Mouse (Mus musculus): ENCODE measurements around the gene Sirt3. TPM values are rescaled to one million over a fixed set of nuclear protein-coding genes. Genes with fewer than 3 reads are reported as not detected.

Gene Sirt3
- polyA plus RNA-seq (2015; fragmentation: Nextera tagmentation; extraction: Ambion mirVana): 66.2 and 66.9 TPM in 2 replicates

DNA sequence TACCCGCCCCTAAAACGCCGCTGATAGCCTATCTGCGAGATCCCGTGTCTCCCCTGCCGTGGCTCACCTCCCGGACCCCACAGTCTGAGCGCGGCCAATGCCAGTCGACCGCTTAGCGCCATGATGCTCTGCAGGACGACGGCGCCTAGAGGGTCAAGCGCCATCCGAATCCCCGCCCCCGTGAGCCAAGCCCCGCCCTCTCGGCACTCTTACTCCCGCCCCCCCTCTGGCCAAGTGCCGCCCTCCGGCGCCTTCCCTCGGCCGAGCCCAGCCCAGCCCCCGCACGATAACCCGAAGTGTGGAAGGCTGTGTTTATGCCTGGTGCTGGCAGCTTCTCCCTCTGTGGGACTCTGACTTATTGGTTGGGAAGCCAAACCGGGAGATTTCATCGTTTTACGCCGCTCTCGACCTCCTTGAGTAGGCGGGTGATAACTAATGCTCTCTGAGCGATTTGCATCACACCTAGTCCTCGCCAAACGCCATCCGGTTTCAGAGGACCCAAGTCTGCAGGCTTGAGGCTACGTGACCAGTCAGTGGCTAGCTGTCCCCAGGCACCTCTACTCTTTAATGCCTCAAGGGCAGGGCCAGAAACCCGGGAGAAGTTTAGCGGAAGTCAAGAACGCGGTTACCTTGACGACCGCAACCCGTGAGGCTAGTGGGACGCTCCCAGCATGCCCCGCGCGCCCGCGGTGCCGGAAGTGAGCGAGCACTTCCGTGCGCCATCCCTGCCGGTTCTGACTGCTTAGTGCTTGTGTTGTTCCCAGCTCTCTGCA lies at the start of gene Sirt3, which contains the start of gene Psmd13:
Gene Sirt3 (minus strand): TSS at position 614 of the 773 bp plus-strand sequence.
Gene Psmd13 (plus strand): TSS at position 273 of the 773 bp plus-strand sequence.
- WGBS (ENCODE audit: insufficient replicate concordance): 2% methylated on average over 59 of the region's 59 CpGs
- H3K4me1 ChIP-seq (ENCODE audit: insufficient read depth): peaks cover 22% of the 10 kb centered on the region
- peak within 1 kb of the TSS; percentile 89 for H3K4me2 ChIP-seq (ENCODE audit: low read depth, low read length)
- DNase-seq (peak; percentile 95), ATAC-seq (peak; percentile 88)
- H3K4me3 ChIP-seq (ENCODE audit: low read depth, low read length): peak within 1 kb of the TSS; percentile 88
- no peaks in the 10 kb centered on the region for H3K9me3 ChIP-seq (ENCODE audit: low read length)
- H3K27ac ChIP-seq (ENCODE audit: low read depth): peak within 1 kb of the TSS; percentile 93
- H3K27me3 ChIP-seq (ENCODE audit: insufficient read depth, low read length): no peaks in the 10 kb centered on the region
- TF ChIP-seq CTCF (IDR thresholded peaks at IDR 0.05; ENCODE audit: low read depth) (no peak), EP300 (IDR thresholded peaks at IDR 0.05; ENCODE audit: low read depth) (no peak)
- H3K36me3 ChIP-seq (replicated peaks; ENCODE audit: insufficient read depth, low read length): peaks cover 27% of the 10 kb centered on the region
- H3K9ac ChIP-seq (replicated peaks): peak within 1 kb of the TSS; percentile 90

DNA sequence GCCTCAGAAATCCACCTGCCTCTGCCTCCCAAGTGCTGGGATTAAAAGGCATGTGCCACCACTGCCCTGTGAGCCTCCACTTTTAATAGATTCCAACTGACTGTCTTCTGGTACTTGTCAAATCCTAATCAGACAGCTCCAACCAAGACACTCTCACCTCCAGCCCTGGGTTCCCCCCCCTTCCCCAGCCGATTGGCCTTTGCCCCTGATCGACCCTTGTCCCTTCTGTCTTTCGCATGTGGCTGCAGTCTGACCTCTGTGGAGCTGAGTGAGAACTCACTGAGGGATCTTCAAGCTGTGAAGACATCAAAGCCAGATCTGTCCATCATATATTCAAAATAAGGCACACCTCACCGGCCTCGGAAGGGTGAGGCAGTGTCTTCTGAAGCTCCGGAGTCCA lies 45.1 kb upstream of the Sirt3 start:
- DNase-seq (no peak), ATAC-seq (no peak; the same call in 1 of the 2 replicates)
- Histone ChIP-seq H3K27me3 (ENCODE audit: insufficient read depth, low read length) (peaks cover 18% of the 10 kb centered on the region), H3K4me3 (ENCODE audit: low read depth, low read length) (no peak overlapping the region), H3K4me1 (ENCODE audit: insufficient read depth) (peaks cover 5% of the 10 kb centered on the region), H3K27ac (ENCODE audit: low read depth) (no peak overlapping the region), H3K36me3 (replicated peaks; ENCODE audit: insufficient read depth, low read length) (peaks cover 11% of the 10 kb centered on the region; the same call in 1 of the 2 replicates), H3K9me3 (ENCODE audit: low read length) (no peaks in the 10 kb centered on the region), H3K4me2 (ENCODE audit: low read depth, low read length) (no peak overlapping the region), H3K9ac (replicated peaks) (no peak overlapping the region)
- 70% methylated on average over 6 of the region's 6 CpGs for WGBS (ENCODE audit: insufficient replicate concordance)
- no peak for TF ChIP-seq CTCF (IDR thresholded peaks at IDR 0.05; ENCODE audit: low read depth)
- no peak for TF ChIP-seq EP300 (IDR thresholded peaks at IDR 0.05; ENCODE audit: low read depth)

DNA sequence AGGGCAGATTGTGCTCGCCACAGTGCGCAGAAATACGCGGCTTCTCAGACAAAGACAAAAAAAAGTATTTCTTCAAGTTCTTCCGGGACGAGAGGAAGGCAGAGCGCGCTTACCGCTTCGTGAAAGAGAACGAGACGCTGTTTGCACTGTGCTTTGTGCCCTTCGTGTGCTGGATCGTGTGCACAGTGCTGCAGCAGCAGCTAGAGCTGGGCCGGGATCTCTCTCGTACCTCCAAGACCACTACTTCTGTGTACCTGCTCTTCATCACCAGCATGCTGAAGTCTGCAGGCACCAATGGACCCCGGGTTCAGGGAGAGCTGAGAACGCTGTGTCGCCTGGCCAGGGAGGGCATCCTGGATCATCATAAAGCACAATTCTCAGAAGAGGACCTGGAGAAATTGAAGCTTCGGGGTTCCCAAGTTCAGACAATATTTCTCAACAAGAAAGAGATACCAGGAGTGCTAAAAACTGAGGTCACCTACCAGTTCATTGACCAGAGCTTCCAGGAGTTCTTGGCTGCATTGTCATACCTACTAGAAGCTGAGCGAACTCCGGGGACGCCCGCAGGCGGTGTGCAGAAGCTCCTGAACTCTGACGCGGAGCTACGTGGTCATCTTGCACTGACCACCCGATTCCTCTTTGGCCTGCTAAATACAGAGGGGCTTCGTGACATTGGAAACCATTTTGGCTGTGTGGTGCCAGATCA lies 41.1 kb upstream of the Sirt3 start:
- H3K27me3 ChIP-seq (ENCODE audit: insufficient read depth, low read length): peaks cover 27% of the 10 kb centered on the region
- no peak for TF ChIP-seq CTCF (IDR thresholded peaks at IDR 0.05; ENCODE audit: low read depth)
- TF ChIP-seq EP300 (IDR thresholded peaks at IDR 0.05; ENCODE audit: low read depth): no peak

DNA sequence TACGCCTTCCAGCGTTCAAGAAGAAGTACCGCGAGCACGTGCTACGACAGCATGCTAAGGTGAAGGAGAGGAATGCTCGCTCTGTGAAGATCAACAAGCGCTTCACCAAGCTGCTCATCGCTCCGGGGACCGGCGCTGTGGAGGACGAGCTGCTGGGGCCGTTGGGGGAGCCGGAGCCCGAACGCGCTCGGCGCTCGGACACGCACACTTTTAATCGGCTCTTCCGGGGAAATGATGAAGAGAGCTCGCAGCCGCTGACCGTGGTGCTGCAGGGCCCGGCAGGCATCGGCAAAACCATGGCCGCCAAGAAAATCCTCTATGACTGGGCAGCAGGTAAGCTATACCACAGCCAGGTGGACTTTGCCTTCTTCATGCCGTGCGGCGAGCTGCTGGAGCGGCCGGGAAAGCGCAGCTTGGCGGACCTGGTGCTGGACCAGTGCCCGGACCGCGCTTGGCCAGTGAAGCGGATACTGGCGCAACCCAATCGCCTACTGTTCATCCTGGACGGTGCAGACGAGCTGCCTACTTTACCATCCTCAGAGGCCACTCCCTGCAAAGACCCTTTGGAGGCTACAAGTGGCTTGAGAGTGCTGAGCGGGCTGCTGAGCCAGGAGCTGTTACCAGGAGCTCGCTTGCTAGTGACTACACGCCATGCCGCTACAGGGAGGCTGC lies 40.4 kb upstream of the Sirt3 start:
- DNase-seq: peak; percentile 72

More for the DNA sequence above, 41.1 kb upstream of the Sirt3 start:
- 26% methylated on average over 30 of the region's 30 CpGs for WGBS (ENCODE audit: insufficient replicate concordance)
- ATAC-seq (no peak), DNase-seq (no peak)
- Histone ChIP-seq H3K9me3 (ENCODE audit: low read length) (no peaks in the 10 kb centered on the region), H3K36me3 (replicated peaks; ENCODE audit: insufficient read depth, low read length) (peaks cover 2% of the 10 kb centered on the region), H3K27ac (ENCODE audit: low read depth) (no peak overlapping the region), H3K4me2 (ENCODE audit: low read depth, low read length) (peak overlapping the region; percentile 59), H3K9ac (replicated peaks) (no peak overlapping the region), H3K4me1 (ENCODE audit: insufficient read depth) (peaks cover 11% of the 10 kb centered on the region), H3K4me3 (ENCODE audit: low read depth, low read length) (no peak overlapping the region)

GRCm38 (mm10) chr7:140921225-140921975 lies 39.3 kb upstream of the Sirt3 start:
- Histone ChIP-seq H3K36me3 (replicated peaks; ENCODE audit: insufficient read depth, low read length) (no peaks in the 10 kb centered on the region; the same call in 1 of the 2 replicates), H3K4me1 (ENCODE audit: insufficient read depth) (peaks cover 11% of the 10 kb centered on the region), H3K4me2 (ENCODE audit: low read depth, low read length) (no peak overlapping the region), H3K27ac (ENCODE audit: low read depth) (no peak overlapping the region), H3K9ac (replicated peaks) (no peak overlapping the region), H3K9me3 (ENCODE audit: low read length) (no peaks in the 10 kb centered on the region), H3K4me3 (ENCODE audit: low read depth, low read length) (no peak overlapping the region), H3K27me3 (ENCODE audit: insufficient read depth, low read length) (peaks cover 27% of the 10 kb centered on the region)
- no peak for TF ChIP-seq CTCF (IDR thresholded peaks at IDR 0.05; ENCODE audit: low read depth)
- no peak for TF ChIP-seq EP300 (IDR thresholded peaks at IDR 0.05; ENCODE audit: low read depth)
- ATAC-seq: no peak
- WGBS (ENCODE audit: insufficient replicate concordance): 33% methylated on average over 22 of the region's 22 CpGs
- no peak for DNase-seq

More for the DNA sequence above, 40.4 kb upstream of the Sirt3 start:
- H3K36me3 ChIP-seq (replicated peaks; ENCODE audit: insufficient read depth, low read length): no peaks in the 10 kb centered on the region; the same call in 1 of the 2 replicates
- H3K27me3 ChIP-seq (ENCODE audit: insufficient read depth, low read length): peaks cover 27% of the 10 kb centered on the region
- H3K4me1 ChIP-seq (ENCODE audit: insufficient read depth): peaks cover 11% of the 10 kb centered on the region
- no peak for TF ChIP-seq EP300 (IDR thresholded peaks at IDR 0.05; ENCODE audit: low read depth)
- no peak for TF ChIP-seq CTCF (IDR thresholded peaks at IDR 0.05; ENCODE audit: low read depth)
- H3K9me3 ChIP-seq (ENCODE audit: low read length): no peaks in the 10 kb centered on the region
- no peak overlapping the region for H3K27ac ChIP-seq (ENCODE audit: low read depth)
- H3K4me3 ChIP-seq (ENCODE audit: low read depth, low read length): peak overlapping the region; percentile 27
- 2% methylated on average over 49 of the region's 49 CpGs for WGBS (ENCODE audit: insufficient replicate concordance)
- ATAC-seq: peak; percentile 81
- no peak overlapping the region for H3K9ac ChIP-seq (replicated peaks)
- H3K4me2 ChIP-seq (ENCODE audit: low read depth, low read length): peak overlapping the region; percentile 59

All from liver, postnatal 0 days (tissue).